Mouse (Mus musculus) embryonic facial prominence, embryonic 10.5 days (tissue): ENCODE measurements at regions not wholly inside any gene's neighbourhood (a gene's known extent, or its start where the extent isn't known, plus 50 kb on each side); places are given as distances from the start of the nearest gene placed in this dataset.

Experiments
- DNase-seq: peaks from one replicate; pipeline ENCODE4 v3.0.0-alpha.2; 2017; ENCODE audit warnings: low spot score
- H3K27ac ChIP-seq: fragments of 300-500 bp; sonication (generic); replicated peaks from 2 replicates; pipeline ENCODE4 v1.5.1; 2016; ENCODE audit warnings: mild to moderate bottlenecking
- H3K27me3 ChIP-seq: fragments of 300-500 bp; sonication (generic); replicated peaks from 2 replicates; pipeline ENCODE4 v1.6.1; 2016; ENCODE audit warnings: low read depth, mild to moderate bottlenecking; ENCODE audit not compliant: poor library complexity, severe bottlenecking
- H3K36me3 ChIP-seq: fragments of 300-500 bp; sonication (generic); replicated peaks from 2 replicates; pipeline ENCODE4 v1.6.1; 2016; ENCODE audit warnings: mild to moderate bottlenecking, moderate library complexity
- H3K4me1 ChIP-seq: fragments of 300-500 bp; sonication (generic); 2 replicates; pipeline ENCODE4 v1.6.1; 2016
- H3K4me3 ChIP-seq: fragments of 300-500 bp; sonication (generic); 2 replicates; pipeline ENCODE4 v1.5.1; 2016; ENCODE audit warnings: mild to moderate bottlenecking, moderate library complexity
- H3K9me3 ChIP-seq: fragments of 300-500 bp; sonication (generic); 2 replicates; pipeline ENCODE4 v1.6.1; 2016; ENCODE audit warnings: mild to moderate bottlenecking
- WGBS: fragments of 180-500 bp; shearing (Covaris S2); methylation state at CpG from one replicate; pipeline ENCODE4 v1.1.7; 2016; 5-methylcytosine and 5-hydroxymethylcytosine counted together

GRCm38 (mm10) chr13:97375501-97376231 is 134.8 kb downstream of the Enc1 start:
- 55% methylated on average over 14 of the region's 14 CpGs for WGBS
- no peak overlapping the region for H3K4me3 ChIP-seq
- H3K4me1 ChIP-seq: peaks cover 18% of the 10 kb centered on the region
- H3K36me3 ChIP-seq: no peaks in the 10 kb centered on the region
- peak; percentile 28 for DNase-seq
- H3K9me3 ChIP-seq: no peaks in the 10 kb centered on the region
- no peaks in the 10 kb centered on the region for H3K27me3 ChIP-seq
- H3K27ac ChIP-seq: peak overlapping the region; percentile 75

GRCm38 (mm10) chr13:97372348-97372747 is 131.4 kb downstream of the Enc1 start:
- DNase-seq: no peak
- WGBS: 37% methylated on average over 7 of the region's 7 CpGs
- Histone ChIP-seq H3K36me3 (no peaks in the 10 kb centered on the region), H3K27me3 (0 out of 2 replicates have a peak, but pooled peaks cover 4% of the 10 kb centered on the region), H3K4me3 (no peak overlapping the region), H3K9me3 (no peaks in the 10 kb centered on the region), H3K27ac (no peak overlapping the region), H3K4me1 (peaks cover 18% of the 10 kb centered on the region)

- H3K4me3 ChIP-seq: no peak overlapping the region
- no peaks in the 10 kb centered on the region for H3K9me3 ChIP-seq
- no peaks in the 10 kb centered on the region for H3K36me3 ChIP-seq
- peaks cover 10% of the 10 kb centered on the region for H3K27me3 ChIP-seq
- peaks cover 11% of the 10 kb centered on the region for H3K4me1 ChIP-seq
- no peak overlapping the region for H3K27ac ChIP-seq
- WGBS: 89% methylated on average over 3 of the region's 3 CpGs
- DNase-seq: no peak
These were observed 130.3 kb downstream of the Enc1 start for GRCm38 (mm10) chr13:97371200-97371599.

- peaks cover 24% of the 10 kb centered on the region for H3K27me3 ChIP-seq
- H3K36me3 ChIP-seq: no peaks in the 10 kb centered on the region
- WGBS: 86% methylated on average over 8 of the region's 8 CpGs
These were observed 125.8 kb downstream of the Enc1 start for GRCm38 (mm10) chr13:97366723-97367122.

GRCm38 (mm10) chr13:97365557-97366244 is 124.8 kb downstream of the Enc1 start:
- no peak overlapping the region for H3K27ac ChIP-seq
- H3K4me1 ChIP-seq: peaks cover 20% of the 10 kb centered on the region
- no peaks in the 10 kb centered on the region for H3K9me3 ChIP-seq
- H3K36me3 ChIP-seq: no peaks in the 10 kb centered on the region
- peaks cover 24% of the 10 kb centered on the region for H3K27me3 ChIP-seq
- no peak for DNase-seq
- H3K4me3 ChIP-seq: no peak overlapping the region
- WGBS: 53% methylated on average over 18 of the region's 18 CpGs

More at GRCm38 (mm10) chr13:97366723-97367122, 125.8 kb downstream of the Enc1 start:
- no peak for DNase-seq
- no peaks in the 10 kb centered on the region for H3K9me3 ChIP-seq
- no peak overlapping the region for H3K4me3 ChIP-seq
- peaks cover 20% of the 10 kb centered on the region for H3K4me1 ChIP-seq
- H3K27ac ChIP-seq: no peak overlapping the region

GRCm38 (mm10) chr13:97365004-97365403 is 124.1 kb downstream of the Enc1 start:
- H3K36me3 ChIP-seq: no peaks in the 10 kb centered on the region
- H3K27ac ChIP-seq: no peak overlapping the region
- 68% methylated on average over 9 of the region's 9 CpGs for WGBS
- H3K27me3 ChIP-seq: peaks cover 24% of the 10 kb centered on the region
- DNase-seq: no peak
- no peaks in the 10 kb centered on the region for H3K9me3 ChIP-seq
- H3K4me3 ChIP-seq: no peak overlapping the region
- peaks cover 20% of the 10 kb centered on the region for H3K4me1 ChIP-seq

GRCm38 (mm10) chr13:97363765-97364164 is 122.9 kb downstream of the Enc1 start:
- no peaks in the 10 kb centered on the region for H3K9me3 ChIP-seq
- H3K36me3 ChIP-seq: no peaks in the 10 kb centered on the region
- peaks cover 20% of the 10 kb centered on the region for H3K27me3 ChIP-seq
- H3K4me3 ChIP-seq: no peak overlapping the region
- peaks cover 22% of the 10 kb centered on the region for H3K4me1 ChIP-seq
- DNase-seq: no peak
- no peak overlapping the region for H3K27ac ChIP-seq
- 83% methylated on average over 5 of the region's 5 CpGs for WGBS

GRCm38 (mm10) chr13:97363214-97363613 is 122.3 kb downstream of the Enc1 start:
- 98% methylated on average over 4 of the region's 4 CpGs for WGBS
- DNase-seq: no peak
- no peaks in the 10 kb centered on the region for H3K36me3 ChIP-seq
- H3K27ac ChIP-seq: no peak overlapping the region
- H3K4me3 ChIP-seq: no peak overlapping the region
- H3K4me1 ChIP-seq: peaks cover 28% of the 10 kb centered on the region
- H3K27me3 ChIP-seq: peaks cover 20% of the 10 kb centered on the region
- H3K9me3 ChIP-seq: no peaks in the 10 kb centered on the region

GRCm38 (mm10) chr13:97360551-97360950 is 119.6 kb downstream of the Enc1 start:
- 83% methylated on average over 9 of the region's 9 CpGs for WGBS
- H3K4me1 ChIP-seq: peaks cover 34% of the 10 kb centered on the region

GRCm38 (mm10) chr13:97358781-97359305 is 117.9 kb downstream of the Enc1 start:
- 90% methylated on average over 8 of the region's 8 CpGs for WGBS
- Histone ChIP-seq H3K9me3 (no peaks in the 10 kb centered on the region), H3K36me3 (no peaks in the 10 kb centered on the region), H3K4me3 (no peak overlapping the region), H3K27ac (no peak overlapping the region), H3K4me1 (peaks cover 26% of the 10 kb centered on the region), H3K27me3 (peaks cover 1% of the 10 kb centered on the region; the same call in 1 of the 2 replicates)
- DNase-seq: no peak

More at GRCm38 (mm10) chr13:97360551-97360950, 119.6 kb downstream of the Enc1 start:
- Histone ChIP-seq H3K36me3 (no peaks in the 10 kb centered on the region), H3K9me3 (no peaks in the 10 kb centered on the region), H3K27me3 (peaks cover 8% of the 10 kb centered on the region), H3K4me3 (no peak overlapping the region), H3K27ac (no peak overlapping the region)
- no peak for DNase-seq

GRCm38 (mm10) chr13:97358261-97358660 is 117.4 kb downstream of the Enc1 start:
- Histone ChIP-seq H3K27me3 (peaks cover 6% of the 10 kb centered on the region; the same call in 1 of the 2 replicates), H3K36me3 (no peaks in the 10 kb centered on the region), H3K27ac (no peak overlapping the region), H3K9me3 (no peaks in the 10 kb centered on the region), H3K4me1 (peaks cover 23% of the 10 kb centered on the region), H3K4me3 (no peak overlapping the region)
- 81% methylated on average over 6 of the region's 6 CpGs for WGBS
- DNase-seq: no peak

- Histone ChIP-seq H3K36me3 (no peaks in the 10 kb centered on the region), H3K9me3 (no peaks in the 10 kb centered on the region), H3K27ac (no peak overlapping the region; the same call in 1 of the 2 replicates), H3K4me3 (no peak overlapping the region), H3K27me3 (peaks cover 6% of the 10 kb centered on the region; the same call in 1 of the 2 replicates), H3K4me1 (peaks cover 23% of the 10 kb centered on the region)
- DNase-seq: no peak
- 63% methylated on average over 13 of the region's 13 CpGs for WGBS
These were observed 116.3 kb downstream of the Enc1 start for GRCm38 (mm10) chr13:97356923-97357807.
